Mouse (Mus musculus) lung, adult 10 weeks (tissue): ENCODE data around the gene Gckr. TPM values are rescaled to one million over a fixed set of nuclear protein-coding genes. Genes with fewer than 3 reads are reported as not detected.

Experiments used
- polyA plus RNA-seq: library from polyadenylated mRNA; stranded (reverse); fragments of 350-450 nt; fragmentation: Illumina TruSeq; extraction: RNeasy Lipid Tissue Mini Kit (QIAGEN cat#74804); gene quantifications from one replicate; pipeline ENCODE4 v1.2.3, GENCODE M21; 2014; ENCODE audit warnings: low read depth, low replicate concordance; ENCODE audit not compliant: insufficient read depth

Gckr gene
- polyA plus RNA-seq = not detected

GRCm38 (mm10) chr5:31297047-31297757 is at the start of gene Gckr:
Gene Gckr, plus strand, starts transcription at chr5:31297443.

GRCm38 (mm10) chr5:31251541-31252101 is 45.6 kb upstream of the Gckr start, which contains the start of gene Krtcap3:
Gene Krtcap3, plus strand, starts transcription at chr5:31251691.

GRCm38 (mm10) chr5:31290521-31291360 is 6.5 kb upstream of the Gckr start, which contains the start of gene Ift172:
Gene Ift172, minus strand, starts transcription at chr5:31291116.

GRCm38 (mm10) chr5:31295606-31296141 is 1.6 kb upstream of the Gckr start, which contains the start of gene Fndc4:
Gene Fndc4, minus strand, starts transcription at chr5:31296080.

Other genes starting within 250 kb of the Gckr start
- gene Atraid, start 249.1 kb upstream of the Gckr start, polyA plus RNA-seq = 135 TPM
- 4.2 TPM for gene Slc5a6, start 248.5 kb upstream of the Gckr start, polyA plus RNA-seq
- 5.8 TPM for gene Cad, start 242.7 kb upstream of the Gckr start, polyA plus RNA-seq
- not detected for gene Dnajc5g, start 191.2 kb upstream of the Gckr start, polyA plus RNA-seq
- gene Slc30a3, start 189.2 kb upstream of the Gckr start, polyA plus RNA-seq = not detected
- gene Trim54, start 180.7 kb upstream of the Gckr start, polyA plus RNA-seq = 3.1 TPM
- gene Ucn, start 158.6 kb upstream of the Gckr start, polyA plus RNA-seq = not detected
- 41.2 TPM for gene Mpv17, start 143.2 kb upstream of the Gckr start, polyA plus RNA-seq
- 0.18 TPM for gene Gm29609, start 117.5 kb upstream of the Gckr start, polyA plus RNA-seq
- gene Gtf3c2, start 117.3 kb upstream of the Gckr start, polyA plus RNA-seq = 14.1 TPM
- gene Snx17, start 104.2 kb upstream of the Gckr start, polyA plus RNA-seq = 69.2 TPM
- 24.8 TPM for gene Eif2b4, start 104.0 kb upstream of the Gckr start, polyA plus RNA-seq
- 12.8 TPM for gene Zfp513, start 95.1 kb upstream of the Gckr start, polyA plus RNA-seq
- 39.6 TPM for gene Ppm1g, start 76.8 kb upstream of the Gckr start, polyA plus RNA-seq
- gene Nrbp1, start 56.6 kb upstream of the Gckr start, polyA plus RNA-seq = 61.9 TPM
- not detected for gene Gm9970, start 56.2 kb upstream of the Gckr start, polyA plus RNA-seq
- 30.6 TPM for gene Krtcap3, start 45.8 kb upstream of the Gckr start, polyA plus RNA-seq
- gene Ift172, start 6.3 kb upstream of the Gckr start, polyA plus RNA-seq = 26.8 TPM
- gene Fndc4, start 1.4 kb upstream of the Gckr start, polyA plus RNA-seq = 6.1 TPM
- 9.9 TPM for gene Zfp512, start 155.0 kb downstream of the Gckr start, polyA plus RNA-seq
- not detected for gene 4930548H24Rik, start 188.3 kb downstream of the Gckr start, polyA plus RNA-seq
- gene Gpn1, start 197.3 kb downstream of the Gckr start, polyA plus RNA-seq = 12.7 TPM
- 17.6 TPM for gene Slc4a1ap, start 229.6 kb downstream of the Gckr start, polyA plus RNA-seq
- gene Supt7l, start 230.4 kb downstream of the Gckr start, polyA plus RNA-seq = 7.1 TPM